Mouse (Mus musculus): ENCODE data around the gene C1ra.
"Not testable (repeated sequence)": the region's sequence is repeated elsewhere in the genome, so short reads cannot be mapped to it uniquely, and the experiment has no call there.

GRCm38 (mm10) chr6:124561156-124561555 lies 49.0 kb downstream of the C1ra start:
- not testable (repeated sequence) for TF ChIP-seq CTCF (IDR thresholded peaks at IDR 0.05; ENCODE audit: control insufficient read depth, insufficient read depth, low read length); POLR2A (IDR thresholded peaks at IDR 0.05; ENCODE audit: borderline replicate concordance, control insufficient read depth, low read depth, low read length)
